Mouse (Mus musculus) bone marrow macrophage, adult 2 months (primary cell): ENCODE results near the gene Fktn. TPM values are rescaled to one million over a fixed set of nuclear protein-coding genes. Genes with fewer than 3 reads are reported as not detected.
"Not testable (repeated sequence)": the region's sequence is repeated elsewhere in the genome, so short reads cannot be mapped to it uniquely, and the experiment has no call there.

ENCODE experiments used
- H3K27ac ChIP-seq: 2 replicates; pipeline ENCODE4 v1.5.1; 2012; ENCODE audit warnings: low read depth, low read length; ENCODE audit not compliant: insufficient read depth
- H3K4me1 ChIP-seq: 2 replicates; pipeline ENCODE4 v1.6.1; 2012; ENCODE audit warnings: low read length; ENCODE audit not compliant: control insufficient read depth, insufficient read depth
- H3K4me3 ChIP-seq: 2 replicates; pipeline ENCODE4 v1.5.1; 2012; ENCODE audit warnings: mild to moderate bottlenecking, low read length, moderate library complexity; ENCODE audit not compliant: insufficient read depth
- CTCF ChIP-seq: IDR thresholded peaks from 2 replicates; pipeline ENCODE4 v1.5.1; 2012; ENCODE audit warnings: low read depth, mild to moderate bottlenecking, low read length, moderate library complexity
- POLR2A ChIP-seq: IDR thresholded peaks from 2 replicates; pipeline ENCODE4 v1.6.1; 2012; ENCODE audit warnings: mild to moderate bottlenecking, low read depth, low read length, borderline replicate concordance
- polyA plus RNA-seq: library from polyadenylated mRNA; stranded (reverse); fragments of >200 nt; gene quantifications from 2 replicates; pipeline ENCODE4 v1.2.4, GENCODE M21; 2012; ENCODE audit not compliant: missing spikeins, insufficient read depth, insufficient read length

Fktn gene
- polyA plus RNA-seq, 1 experiment, result 4.2 TPM

DNA sequence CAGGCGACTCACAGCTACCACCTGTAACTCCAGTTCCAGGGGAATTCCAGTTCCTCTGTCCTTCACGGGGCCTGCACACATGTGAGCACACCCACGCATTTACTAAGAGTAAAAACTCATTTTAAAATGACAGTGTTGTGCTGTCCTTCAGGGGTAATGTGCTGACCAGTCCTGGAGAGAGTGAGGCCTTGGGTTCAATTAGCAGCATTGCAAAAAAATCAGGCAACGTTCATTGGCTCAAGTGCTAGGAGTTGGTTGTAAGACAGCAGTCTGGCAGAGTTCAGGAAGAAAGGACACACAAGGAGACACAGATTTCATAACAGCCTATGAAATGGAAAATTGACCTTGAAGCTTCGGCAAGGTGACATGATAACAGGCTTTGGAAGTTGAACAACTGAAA lies 4.5 kb downstream of the Fktn start:
- H3K27ac ChIP-seq, result no peak overlapping the region
- no peak for TF ChIP-seq CTCF
- TF ChIP-seq POLR2A, result no peak
- H3K4me3 ChIP-seq, result no peak overlapping the region
- H3K4me1 ChIP-seq, result peaks cover 11% of the 10 kb centered on the region

GRCm38 (mm10) chr4:53722506-53722905 lies 8.7 kb downstream of the Fktn start:
- Histone ChIP-seq H3K4me1 (peaks cover 8% of the 10 kb centered on the region), H3K4me3 (no peak overlapping the region), H3K27ac (no peak overlapping the region)
- TF ChIP-seq POLR2A (no peak), CTCF (no peak)

- not testable (repeated sequence) for H3K27ac ChIP-seq, H3K4me1 ChIP-seq, H3K4me3 ChIP-seq
Observed at GRCm38 (mm10) chr4:53726100-53726499, 12.3 kb downstream of the Fktn start.

DNA sequence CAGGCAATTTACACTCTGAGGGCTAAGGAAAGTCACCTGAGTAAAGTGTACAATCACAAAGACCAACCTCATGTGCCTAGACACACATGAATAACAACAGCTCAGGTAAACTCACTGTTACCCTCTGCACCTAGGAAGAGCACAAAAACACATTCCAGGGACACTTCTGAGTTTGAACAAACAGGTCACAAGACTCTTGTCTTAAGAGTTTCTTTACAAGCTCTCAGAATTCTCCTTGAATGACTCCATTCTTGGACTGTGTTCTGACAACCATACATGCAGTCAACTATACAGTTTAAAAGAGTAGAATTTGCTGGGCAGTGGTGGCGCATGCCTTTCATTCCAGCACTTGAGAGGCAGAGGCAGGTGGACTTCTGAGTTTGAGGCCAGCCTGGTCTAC lies 14.3 kb downstream of the Fktn start:
- no peak overlapping the region for H3K27ac ChIP-seq
- no peak overlapping the region for H3K4me3 ChIP-seq
- no peaks in the 10 kb centered on the region for H3K4me1 ChIP-seq
- TF ChIP-seq CTCF (no peak), POLR2A (no peak)

DNA sequence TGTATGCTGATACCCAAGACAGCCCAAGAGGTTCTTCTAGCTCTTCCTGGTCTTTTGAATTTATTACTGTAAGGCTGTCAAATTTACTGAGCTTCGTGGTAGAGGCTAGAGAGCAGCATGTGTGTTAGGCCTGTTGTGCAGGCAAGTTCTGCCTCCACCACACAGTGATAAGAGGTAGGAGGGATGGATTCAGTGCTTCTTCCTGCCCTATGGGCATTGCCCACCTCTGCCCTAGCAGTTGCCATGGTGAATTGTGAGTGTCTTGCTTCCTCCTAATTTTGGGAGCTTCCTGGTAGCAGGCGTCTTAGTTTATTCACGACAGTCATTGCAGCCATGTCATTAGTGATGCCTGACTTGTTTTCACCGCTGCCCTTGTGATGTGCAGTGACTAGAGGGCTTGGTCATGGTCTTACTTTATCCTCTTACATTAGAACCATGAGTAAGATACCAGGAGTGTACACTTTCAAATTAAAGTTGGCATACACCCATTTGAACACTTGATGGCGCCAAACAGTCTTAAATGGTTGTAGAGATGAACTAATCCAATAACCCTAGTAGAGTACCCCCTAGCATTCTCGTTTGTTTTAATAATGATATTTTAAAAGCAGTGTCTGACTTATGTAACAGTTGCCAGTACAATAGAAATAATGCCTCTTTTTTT lies 25.3 kb downstream of the Fktn start:
- Histone ChIP-seq H3K27ac (no peak overlapping the region), H3K4me3 (no peak overlapping the region), H3K4me1 (no peaks in the 10 kb centered on the region; the same call in 1 of the 2 replicates)
- no peak for TF ChIP-seq CTCF
- no peak for TF ChIP-seq POLR2A

DNA sequence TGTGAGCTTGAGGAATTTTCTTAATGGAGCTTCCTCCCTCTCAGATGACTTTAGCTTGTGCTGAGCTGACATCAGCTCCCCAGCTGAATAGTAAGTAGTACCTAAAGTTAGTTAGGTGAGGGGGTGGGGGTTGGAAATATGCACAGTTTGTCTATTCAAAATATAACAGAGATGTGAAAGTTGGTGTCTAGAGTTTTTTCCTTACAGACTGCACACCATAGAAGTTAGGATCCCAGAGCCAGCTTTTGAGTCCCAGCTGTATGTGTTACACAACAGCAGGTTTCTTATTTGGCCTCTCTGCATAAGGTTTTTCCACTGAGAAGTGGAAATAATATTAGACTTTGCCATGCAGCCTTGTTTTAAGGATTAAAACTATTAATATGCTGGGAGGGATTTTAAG lies 36.0 kb downstream of the Fktn start:
- Histone ChIP-seq H3K27ac (no peak overlapping the region), H3K4me1 (peaks cover 3% of the 10 kb centered on the region; the same call in 1 of the 2 replicates), H3K4me3 (no peak overlapping the region)
- no peak for TF ChIP-seq POLR2A
- no peak for TF ChIP-seq CTCF

DNA sequence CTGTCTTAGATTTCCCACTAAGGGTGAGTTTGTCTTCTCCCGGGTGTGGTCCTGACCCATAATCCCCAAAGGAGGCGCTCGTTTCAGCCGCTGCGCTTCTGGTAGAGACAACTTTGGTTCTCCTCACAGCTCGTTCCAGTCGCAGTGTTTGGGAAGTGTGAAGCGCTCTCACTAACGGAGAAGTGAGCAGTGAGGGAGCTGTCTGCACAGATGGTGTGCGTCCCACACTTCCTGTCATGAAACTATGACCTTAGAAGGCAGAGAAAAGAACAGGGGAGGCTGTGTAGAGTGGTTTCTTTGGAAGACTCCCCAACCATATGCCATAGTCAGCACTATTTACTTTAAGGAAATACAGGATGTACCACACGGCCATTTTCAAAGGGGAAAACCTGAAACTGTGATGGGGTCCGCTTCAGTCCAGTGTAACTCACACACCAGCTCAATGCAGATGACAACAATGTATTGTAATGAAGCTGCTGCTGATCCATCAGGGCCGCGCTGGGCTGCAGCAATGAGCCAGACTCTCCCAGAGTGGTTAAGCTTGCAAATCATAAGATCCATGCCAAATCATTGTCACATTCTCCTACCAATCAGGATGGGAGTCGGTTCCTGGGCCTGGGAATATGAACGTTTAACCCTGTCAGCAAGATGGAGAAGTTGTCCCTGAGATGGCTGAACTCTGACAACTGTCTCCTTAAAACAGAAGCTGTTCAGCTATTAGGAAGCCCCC lies 36.8 kb downstream of the Fktn start:
- TF ChIP-seq POLR2A, result no peak
- Histone ChIP-seq H3K4me3 (no peak overlapping the region), H3K4me1 (peaks cover 3% of the 10 kb centered on the region; the same call in 1 of the 2 replicates), H3K27ac (no peak overlapping the region)

DNA sequence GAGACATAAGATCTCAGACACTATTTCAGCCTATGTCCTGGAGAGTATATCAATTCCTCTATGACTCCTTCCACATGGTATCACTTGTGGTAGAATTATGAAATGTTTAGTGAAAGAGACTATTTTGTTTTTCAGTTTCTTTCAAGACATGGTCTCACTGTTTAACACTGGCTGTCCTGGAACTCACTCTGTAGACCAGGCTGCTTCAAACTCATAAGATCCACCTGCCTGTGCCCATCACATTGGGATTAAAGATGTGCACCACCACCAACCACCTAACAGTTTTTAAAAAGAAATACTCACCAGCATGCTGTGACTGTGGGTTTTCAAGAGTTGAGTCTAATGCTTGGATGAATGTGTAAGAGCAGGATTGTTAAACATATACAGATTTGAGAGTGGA lies 43.2 kb downstream of the Fktn start:
- TF ChIP-seq POLR2A (no peak), CTCF (no peak)
- Histone ChIP-seq H3K4me1 (no peaks in the 10 kb centered on the region), H3K27ac (no peak overlapping the region), H3K4me3 (no peak overlapping the region)

DNA sequence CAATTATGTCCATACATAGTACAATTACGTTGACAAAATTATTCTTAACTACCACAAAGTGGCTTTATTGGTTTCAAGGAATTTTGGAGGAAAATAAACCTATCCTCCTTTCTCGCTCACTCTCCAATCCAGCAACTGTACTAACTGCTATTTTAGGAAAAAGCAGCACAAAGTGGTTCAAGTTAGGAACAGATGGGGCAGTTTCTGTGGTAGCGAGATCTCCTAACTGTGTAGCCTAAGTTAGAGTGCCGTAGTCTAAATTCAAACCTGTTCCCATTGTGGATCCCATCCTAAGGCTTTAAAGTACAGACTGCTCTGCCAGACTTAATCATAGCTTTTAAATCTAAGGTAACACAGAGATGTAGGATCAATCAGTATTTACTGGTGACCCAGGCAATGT lies 45.0 kb downstream of the Fktn start:
- no peak overlapping the region for H3K4me3 ChIP-seq
- TF ChIP-seq POLR2A (no peak), CTCF (no peak)
- H3K27ac ChIP-seq, result no peak overlapping the region
- no peaks in the 10 kb centered on the region for H3K4me1 ChIP-seq

DNA sequence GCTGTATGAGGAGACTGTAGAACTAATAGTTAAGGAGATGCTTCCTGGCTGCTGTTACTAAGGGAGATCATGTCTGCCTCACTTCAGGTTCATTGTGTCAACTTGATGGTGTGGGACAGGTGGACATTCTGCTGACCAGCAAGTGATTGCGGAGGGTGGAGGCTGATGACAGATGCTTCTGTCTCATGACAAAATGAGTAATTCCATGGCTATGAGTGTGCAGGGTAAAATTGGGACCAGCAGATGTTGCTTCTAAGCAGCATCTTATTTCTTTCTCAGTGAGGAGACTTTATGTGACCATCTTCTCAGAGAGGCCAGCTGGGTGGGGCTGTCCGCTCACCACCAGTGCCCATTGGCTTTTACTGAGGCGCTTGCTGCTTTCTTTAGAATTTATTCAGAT lies 45.9 kb downstream of the Fktn start:
- H3K4me3 ChIP-seq, result no peak overlapping the region
- H3K27ac ChIP-seq, result no peak overlapping the region
- no peak for TF ChIP-seq POLR2A
- TF ChIP-seq CTCF, result no peak
- H3K4me1 ChIP-seq, result no peaks in the 10 kb centered on the region
